Mouse (Mus musculus) brain, embryonic 18.5 days (tissue): Measurements from ENCODE around the gene Adtrp.

ENCODE experiments used
- DNase-seq: peaks from one replicate; pipeline ENCODE4 v3.0.0-alpha.2; 2012; ENCODE audit warnings: low read depth, low spot score

The Adtrp gene

DNA sequence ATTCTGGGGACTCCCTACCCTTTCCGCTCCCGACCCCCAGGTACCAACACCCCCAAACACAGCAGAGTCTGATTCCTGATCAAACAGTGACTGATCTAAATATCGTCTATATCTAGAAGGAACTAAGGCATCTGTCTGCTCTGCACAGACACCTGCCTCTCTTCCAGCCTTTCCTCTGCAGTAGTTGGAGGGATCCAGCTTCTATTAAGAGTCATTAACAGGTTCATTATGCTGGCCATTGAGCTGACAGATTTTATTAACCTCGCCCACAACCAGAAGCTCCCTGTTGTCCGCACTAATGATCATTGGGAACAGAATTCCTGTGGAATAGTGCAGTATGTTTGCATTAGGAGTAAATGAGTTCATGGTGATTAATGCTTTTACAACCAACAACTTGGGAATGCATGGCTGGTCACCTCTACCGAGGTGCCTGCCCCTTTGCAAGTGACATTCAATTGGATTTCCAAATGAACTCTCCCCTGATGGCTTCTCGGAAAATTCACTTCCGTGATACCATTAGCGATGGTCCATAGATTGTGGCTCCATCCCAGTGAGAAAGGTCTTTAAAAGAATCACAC lies 67.8 kb downstream of the Adtrp start:
- DNase-seq = no peak

DNA sequence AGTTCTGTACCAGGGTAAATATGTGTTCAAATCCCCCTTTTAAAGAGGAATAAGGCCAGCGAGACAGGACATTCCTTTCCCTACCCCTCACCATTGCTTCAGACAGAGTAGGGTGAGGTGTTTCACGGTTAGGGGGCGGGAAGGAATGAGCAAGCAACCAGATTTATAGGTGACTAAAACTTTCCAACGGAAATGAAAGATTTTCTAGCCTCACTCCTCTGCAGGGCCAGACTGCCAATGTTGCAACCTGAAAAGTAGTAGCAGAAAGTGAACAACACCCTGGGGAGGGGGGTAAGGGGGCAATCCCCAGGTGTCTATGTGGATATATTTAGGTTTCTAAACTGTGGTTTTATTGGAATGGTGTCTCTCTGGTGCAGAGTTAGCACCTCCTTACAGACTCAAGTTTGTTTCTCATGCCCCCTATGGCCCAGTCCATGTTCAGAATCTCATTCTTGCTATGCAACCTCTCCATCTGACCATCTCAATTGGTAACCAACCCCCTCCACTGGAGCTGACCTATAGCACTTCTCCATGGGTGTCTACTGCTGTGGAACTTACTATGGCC lies 73.6 kb downstream of the Adtrp start:
- no peak for DNase-seq

DNA sequence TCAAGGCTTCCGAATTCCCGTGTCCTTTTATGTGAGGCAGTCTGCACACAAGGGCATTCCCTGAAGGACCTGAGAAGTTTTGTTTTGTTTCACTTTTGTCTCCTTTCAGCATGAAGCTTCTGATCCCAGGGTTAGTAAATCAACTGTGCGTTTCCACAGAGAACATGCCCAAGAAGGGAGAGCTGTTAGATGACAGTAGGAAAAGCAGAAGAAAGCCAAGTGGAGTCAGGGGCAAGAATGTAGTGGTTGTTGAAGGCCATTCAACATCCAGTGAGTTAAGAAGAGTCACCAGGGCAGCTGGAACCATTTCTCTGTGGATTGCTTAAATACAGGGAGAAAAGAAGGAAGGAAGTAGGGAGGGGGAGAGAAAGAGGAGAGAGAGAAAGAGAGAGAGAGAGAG lies 76.4 kb downstream of the Adtrp start:
- DNase-seq = no peak

DNA sequence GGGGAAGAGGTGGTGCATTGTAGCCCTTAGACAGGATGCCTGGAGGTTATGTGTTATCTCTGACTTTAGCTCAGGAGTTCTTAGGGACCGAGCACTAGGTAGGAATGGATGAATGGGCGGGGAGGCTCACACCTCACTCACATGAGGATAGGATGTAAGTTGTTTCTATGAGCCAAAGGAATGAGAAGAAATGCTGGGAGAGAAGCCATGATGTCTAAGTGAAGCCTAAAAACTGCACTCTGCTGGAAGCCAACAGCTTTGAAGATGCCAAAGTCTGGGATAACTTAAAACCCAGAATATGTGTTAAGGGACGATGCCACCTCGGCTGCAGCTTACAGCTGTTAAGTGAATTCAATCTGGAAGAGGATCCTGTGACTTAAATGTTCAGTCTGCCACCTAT lies 79.5 kb downstream of the Adtrp start:
- DNase-seq = no peak

DNA sequence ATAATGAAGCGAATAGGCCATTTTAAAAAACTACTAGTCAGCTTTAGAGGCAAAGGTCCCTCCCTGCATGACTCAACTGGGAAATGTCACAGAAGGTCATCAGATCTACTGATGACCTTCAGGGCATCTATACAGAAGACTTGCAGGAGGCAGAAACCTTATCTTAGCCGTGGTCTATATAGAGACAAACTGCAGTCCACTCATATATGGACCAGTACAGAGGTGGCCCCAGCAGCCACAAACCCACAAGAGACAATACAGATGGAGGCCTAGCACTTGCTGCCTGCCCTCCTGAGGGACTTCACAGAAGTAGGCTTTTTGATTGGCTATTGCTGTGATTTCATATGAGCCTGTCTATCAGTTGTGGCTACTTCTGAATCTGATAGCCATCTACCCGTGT lies 85.5 kb downstream of the Adtrp start:
- DNase-seq = no peak

DNA sequence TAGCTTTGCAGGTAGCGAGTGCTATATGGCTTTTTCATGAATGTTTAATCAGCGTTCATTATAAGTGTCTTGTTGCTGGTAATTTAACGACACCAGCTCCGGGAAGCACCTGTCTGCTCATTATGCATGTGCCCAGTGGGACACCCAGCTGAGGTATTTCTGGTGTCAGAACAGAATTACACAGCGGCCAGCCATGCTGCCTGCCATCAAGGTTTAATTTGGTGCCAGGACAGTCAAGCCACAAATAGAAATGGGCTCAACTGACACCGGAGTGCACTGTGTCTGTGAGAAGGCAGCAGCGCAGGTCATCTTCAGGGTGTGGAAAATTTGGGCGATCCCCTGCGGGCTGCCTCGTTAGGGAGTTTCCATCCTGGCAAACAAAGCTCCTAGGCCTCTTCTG lies 87.0 kb downstream of the Adtrp start:
- no peak for DNase-seq

DNA sequence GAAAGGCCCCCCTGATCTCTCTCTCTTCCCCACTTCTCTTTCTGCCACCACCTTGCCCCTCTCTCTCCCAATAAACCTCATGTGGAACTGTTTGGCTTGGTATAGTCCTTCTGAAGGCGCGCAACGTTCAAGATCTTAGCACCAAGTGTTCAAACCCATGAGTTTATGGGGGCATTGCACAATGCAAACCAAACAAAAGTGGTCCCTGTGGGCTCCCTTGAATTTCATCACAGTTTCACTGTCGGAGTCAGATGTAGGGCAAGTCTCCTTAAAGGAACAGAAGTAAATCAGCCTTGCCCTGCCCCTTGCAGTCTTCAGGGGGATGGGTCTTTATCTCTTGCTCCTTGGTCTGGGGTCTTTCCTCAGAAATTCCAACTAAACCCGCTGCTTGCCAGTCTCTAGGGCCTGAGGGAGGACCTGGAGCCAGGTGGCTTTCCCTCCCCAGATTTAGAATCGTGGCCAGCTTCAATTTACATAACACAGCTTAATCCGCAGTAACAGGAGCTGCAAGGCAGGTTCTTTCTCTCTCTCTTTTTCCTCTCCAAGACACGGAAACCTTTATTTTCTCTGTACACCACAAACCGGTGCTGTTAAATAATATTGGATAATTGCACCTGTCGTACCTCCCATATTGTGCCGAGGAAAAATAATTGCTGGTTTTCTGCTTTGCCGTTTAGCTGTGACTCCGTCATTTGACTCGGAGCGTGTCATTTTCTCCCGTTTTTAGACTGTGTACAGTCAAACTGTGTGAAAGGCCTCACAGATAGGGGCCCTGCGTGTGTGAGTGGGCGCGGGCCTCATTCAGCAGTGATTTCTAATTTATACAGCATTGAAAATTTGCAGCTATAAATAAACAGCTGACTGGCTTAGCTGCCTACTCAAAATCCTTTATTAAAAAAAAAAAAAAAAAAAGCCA lies 88.7 kb downstream of the Adtrp start:
- DNase-seq = no peak

DNA sequence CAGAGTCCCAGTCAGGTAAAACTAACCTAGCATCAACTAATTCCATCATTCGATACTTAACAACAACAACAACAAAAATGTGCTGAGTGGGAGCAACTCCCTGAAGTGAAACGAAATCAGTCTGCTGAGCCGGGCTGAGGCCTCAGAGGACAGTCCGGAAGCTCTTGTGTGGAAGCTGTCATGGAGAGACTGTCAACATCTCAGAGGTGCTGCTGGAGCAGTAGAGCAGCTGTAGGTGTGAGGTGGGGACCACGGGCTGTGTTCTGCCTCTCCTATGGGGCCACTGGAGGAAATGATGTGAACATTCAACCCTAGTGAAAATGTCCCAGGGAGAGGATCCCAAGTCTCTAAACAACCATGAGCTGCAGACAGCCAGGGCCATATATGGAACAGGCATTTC lies 94.4 kb downstream of the Adtrp start:
- no peak for DNase-seq

DNA sequence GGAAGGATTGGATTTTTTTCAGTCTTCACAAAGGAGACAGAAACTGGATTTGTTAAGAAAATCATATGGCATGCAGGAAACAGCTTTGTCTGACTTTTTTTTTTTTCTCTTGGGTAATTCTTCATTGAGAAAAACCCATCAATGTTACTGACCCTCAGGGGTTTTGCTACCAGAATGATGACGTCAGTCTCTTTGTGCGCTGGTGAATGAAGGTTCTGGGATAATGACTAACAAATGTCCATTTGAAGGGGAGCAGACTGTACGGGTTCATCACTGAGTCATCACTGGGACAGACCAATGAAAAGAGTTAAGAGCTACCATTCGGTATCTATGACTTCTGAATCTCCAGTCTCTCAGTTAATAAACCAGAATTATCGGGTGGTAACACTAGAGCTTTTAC lies 97.0 kb downstream of the Adtrp start:
- DNase-seq = no peak

DNA sequence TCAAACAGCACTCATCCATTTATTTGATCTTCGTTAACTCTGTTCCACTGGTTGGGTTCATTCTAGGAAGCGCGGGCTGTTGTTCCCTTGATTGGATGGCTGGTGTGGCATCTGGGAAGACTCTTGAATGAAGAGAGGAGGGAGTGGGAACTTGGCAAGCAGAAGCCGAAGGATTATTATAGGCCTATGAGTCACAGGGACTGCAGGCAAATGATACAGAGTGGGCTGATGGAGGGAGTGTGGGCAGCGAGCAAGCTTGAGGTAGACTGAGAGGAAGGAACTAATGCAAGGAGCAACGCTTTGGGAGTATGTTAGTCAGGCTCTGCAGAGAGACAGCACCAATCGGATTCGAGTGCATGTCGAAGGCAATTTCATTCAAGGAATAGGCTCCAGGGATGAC lies 98.6 kb downstream of the Adtrp start:
- no peak for DNase-seq

DNA sequence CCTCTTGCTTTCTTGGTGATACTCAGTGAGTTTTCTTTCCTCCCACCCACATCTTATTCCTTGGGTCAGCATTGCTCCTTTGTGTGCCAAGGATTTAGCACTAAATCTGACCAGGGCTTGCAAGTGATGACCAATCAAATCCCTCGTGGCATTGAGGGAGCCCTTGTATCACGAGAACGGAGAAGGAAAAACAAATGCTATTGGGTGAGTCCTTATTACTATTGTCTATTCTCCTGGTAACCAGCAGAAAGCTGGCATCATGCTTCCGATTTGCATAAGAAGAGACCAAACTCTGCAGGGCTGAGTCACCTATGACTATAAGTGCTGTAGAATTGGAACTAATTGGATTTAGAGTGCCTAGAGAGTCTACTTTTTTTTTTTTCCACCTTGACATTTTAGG lies 99.8 kb downstream of the Adtrp start:
- no peak for DNase-seq

DNA sequence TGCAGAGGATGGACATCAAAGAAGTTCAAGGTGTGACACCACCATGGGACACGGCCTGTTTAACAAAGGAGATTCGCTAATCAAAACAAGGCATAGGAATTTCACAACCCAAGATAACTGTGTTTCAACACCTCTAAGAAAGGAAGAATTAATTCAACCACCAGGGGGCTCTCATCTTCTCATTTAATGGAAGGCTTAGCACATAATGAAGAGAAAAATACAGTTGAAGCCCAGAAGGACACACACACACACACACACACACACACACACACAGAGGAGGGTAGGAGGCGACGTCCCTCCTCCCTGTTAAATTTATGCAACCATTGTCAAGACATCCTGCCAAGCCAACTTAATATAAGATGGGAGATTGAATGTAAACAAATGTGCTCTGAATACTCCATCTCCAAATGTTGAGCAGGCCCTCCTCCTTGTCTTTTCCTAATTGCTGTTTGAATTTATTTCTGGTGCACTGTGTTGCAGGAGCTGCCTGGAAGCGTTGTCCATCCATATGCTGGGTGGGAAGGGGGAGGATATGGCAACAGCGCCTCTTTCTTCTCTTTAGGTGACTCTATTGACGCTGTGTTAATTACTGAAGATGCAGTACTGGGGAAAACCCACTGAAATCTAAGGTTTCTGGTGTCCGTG lies 100.4 kb downstream of the Adtrp start:
- DNase-seq = no peak

DNA sequence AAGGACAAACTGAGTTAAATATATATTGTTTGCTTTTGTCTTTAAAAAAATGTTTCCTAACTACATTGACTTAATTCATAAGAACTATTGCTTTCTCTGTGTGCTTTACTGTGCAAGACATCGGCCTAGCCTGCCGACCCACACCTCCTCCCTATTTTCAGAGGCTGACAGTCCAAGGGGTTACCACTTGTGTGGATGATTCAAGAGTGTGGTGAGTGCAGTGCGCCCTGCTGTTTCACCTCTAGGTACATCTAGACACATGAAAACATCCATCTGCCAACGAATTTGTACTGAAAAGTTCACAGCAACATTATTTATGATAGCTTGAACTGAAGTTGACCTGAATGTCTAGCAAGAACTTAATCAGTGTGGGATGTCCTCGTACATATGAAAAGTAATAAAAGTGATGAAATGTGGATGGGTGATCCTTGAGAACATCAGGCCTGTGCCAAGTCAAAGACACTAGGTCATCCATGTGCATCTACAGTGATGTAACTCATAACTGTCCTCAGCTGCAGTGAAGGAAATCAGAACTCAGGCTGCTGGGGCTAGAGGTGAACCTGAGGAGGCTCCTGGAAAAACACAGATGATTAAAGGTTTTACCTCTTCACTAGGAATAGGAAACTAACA lies 106.9 kb downstream of the Adtrp start:
- DNase-seq = no peak

DNA sequence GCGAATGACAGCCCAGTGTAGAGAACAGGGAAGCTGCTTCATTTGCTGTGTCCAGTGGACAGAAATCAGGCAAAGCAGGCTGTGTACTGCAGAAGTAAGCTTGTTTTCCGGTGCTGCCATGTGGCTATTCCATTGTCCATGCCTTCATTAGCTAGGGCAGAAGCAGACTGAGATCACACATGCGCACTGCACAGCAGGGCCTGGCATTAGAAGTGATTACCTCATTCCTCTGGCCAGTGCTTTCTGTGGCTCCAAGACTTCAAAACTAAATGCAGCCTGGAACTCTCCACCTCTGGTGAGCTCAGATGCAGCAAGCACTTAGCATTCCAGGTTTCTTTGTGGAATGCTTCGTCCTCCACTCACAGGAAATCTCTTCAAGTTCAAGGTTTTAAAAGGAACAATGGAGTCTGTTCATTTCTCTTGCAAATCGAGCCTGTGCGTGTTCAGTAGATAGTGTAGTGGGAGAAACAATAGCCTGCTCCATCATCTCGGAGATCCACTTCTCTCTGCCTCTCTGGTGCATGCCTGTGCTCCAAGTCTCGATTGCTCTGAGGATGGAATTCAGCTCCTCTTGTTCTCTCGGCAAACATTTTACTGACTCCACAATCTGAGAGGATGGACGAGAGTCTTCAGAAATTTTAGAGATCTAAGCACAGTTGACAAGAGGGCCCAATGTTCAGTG lies 109.7 kb downstream of the Adtrp start:
- DNase-seq = no peak

DNA sequence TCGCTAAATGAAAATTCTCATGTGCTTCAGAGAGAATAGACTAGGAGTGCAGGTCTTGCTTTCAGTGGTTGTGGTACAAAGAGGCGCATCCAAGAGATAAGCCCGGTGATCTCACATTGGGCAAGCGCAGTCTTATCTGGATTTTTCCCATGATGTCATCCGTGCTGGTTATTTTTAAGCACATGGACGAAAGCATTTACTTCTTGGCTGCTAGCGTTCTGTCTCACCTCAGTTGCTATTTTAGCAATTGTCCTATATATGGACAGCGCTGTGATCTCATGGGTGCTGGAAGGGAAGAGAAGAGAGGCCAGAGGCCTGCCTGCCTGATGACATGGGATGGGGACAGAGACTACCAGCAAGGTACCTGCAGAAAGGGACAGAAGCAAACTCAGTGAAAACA lies 117.8 kb downstream of the Adtrp start:
- DNase-seq = no peak

DNA sequence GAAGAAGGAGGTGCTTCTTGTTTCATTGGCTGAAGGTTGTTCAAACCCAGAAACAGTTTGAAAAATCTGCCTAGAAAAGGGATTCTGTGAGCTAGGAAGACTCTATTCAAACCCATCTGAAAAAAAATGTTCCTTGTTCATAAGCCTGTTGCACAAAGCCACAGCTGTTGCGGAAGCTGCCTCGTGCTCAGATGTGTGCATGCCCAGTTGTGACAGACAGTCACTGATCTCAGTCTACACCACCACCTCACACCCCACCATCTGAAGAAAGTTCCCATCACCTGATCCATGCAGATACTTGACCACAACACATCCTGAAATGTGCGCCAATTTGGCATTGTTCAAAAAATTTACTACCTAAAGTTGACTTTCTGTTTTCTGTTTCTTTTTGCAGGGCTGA lies 119.7 kb downstream of the Adtrp start:
- DNase-seq = no peak

DNA sequence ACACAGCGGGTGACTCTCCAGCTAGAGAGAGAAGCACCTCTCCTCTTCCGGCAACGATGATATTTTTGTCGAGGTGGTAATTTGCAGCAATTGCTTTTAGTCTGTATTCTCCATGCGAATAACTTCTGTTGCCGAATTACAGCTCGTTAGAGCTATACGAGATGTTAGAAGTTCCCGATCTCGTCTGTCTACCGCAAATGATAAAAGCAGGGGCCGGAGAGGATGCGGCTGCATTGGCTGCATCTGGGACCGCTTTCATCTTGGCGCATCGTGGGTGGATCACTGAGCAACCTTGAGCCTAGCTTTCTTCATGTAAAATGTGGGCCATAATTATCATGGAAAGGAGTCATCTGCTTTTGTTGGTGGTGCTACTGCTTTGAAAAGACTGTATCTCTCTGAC lies 128.2 kb downstream of the Adtrp start:
- no peak for DNase-seq

DNA sequence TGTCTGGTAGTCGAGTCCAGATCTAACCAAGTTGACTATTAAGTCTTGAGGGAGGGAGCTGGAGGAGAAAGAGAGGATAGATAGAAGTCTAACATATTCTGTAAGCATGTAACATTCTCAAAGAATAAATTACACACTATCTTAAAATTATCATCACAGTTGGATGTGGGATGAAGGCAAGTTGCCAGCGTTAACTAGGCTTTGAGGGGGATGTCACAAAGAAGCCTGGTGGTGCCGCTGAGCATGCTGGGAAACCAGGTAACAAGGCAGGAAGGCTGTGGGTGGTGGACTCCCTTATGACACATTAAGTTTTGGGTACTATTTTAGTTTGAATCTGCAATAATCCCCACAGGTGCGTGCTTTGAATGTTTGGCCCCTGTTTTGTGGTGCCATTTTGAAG lies 129.4 kb downstream of the Adtrp start:
- no peak for DNase-seq
